Mouse (Mus musculus): ENCODE measurements at regions not wholly inside any gene's neighbourhood (a gene's known extent, or its start where the extent isn't known, plus 50 kb on each side); places are given as distances from the start of the nearest gene placed in this dataset.
"Not testable (repeated sequence)": the region's sequence is repeated elsewhere in the genome, so short reads cannot be mapped to it uniquely, and the experiment has no call there.

DNA sequence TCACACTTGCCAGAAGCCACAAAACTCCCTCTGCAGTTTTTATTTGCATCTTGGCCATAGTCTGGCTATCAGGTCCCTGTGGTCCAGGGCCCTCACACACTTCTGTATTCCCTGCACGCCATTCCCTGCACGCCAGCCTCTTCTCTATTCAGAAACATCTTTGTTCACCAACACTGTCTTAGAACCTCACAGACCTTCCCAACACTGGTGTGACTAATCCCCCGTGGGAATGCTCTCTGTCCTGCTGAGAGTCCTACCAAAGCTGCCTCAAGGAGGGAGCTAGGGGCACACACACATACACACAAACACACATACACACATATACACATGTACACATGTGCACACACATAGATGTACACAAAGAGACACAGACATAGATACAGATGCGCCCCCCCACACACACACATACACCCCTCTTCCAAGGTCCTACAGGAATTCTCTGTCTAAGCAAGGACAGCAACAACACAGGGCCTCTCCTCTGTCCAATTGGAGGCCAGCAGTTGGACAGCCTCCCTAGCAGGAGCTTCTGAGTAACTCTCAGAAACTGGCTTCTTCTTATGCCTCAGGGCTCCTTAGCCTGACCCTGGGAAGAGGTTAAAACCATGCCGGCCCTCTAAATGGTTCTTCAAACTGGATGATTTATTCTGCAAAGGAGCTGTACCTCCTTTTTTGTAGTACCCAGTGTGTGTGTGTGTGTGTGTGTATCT, 179.0 kb upstream of the Afdn start:
- DNase-seq, result no peak
- intact Hi-C loops (cut with DNase I), result no loop called here

DNA sequence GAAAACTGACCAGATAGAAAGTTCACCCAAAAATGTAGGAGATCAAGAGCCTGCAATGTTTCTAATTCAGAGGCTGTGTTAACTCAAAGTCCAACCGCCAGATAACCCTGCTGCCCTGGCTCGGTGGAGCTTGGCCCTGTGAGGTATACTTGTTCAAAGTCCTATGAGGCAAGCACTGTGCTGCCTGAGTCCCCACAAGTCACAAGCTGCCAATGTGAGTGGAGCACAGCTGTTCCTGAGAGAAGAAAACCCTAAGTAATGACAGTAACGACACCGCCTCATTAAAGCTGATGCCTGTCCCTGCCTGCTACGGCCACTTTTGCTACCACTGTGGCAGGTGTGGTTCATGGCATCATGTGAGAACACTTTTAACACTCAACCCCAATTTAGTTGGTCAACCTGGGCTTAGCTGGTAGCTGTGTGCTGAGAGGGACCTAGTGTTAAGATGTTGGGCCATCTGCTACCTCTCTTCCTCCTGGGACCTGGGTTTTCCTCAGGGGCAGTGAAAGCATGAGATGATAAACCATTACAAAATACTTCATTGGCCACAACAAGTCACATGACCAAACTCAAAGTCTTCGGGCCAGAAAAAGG, 178.2 kb upstream of the Afdn start:
- intact Hi-C loops (cut with DNase I), result no loop called here
- DNase-seq, result no peak

DNA sequence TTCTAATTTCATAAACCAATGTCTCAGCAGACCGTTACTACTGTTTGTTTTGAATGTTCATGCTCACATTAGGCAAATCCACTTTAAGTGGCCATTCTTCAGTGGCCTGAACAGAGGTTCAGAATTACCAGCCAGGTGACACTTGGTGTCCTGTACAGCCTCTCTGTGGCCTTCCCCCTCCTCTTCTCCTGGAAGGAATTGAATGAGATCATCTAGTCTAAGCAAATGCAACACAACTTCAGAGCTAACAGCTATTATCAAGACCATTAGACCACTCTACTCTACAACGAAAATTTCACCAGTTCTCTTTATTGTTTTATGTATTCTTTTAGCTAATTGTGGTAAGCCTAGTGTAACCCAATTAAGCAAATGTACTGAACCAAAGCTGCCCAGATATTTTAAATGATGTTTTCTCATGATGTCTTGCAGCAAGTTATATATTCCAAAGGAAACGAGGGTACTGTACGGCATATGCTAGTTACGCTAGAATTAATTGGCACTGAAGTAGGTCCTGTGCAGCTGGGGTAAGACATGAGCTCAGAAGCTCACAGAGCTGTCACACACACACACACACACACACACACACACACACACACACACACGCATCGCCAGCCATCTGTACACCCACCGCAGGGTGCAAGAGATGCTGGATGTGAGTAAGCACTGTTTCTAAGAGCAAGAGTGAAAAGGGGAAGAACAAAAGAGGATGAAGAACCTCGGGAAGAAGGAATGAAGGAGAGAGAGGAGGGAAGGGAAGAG, 176.7 kb upstream of the Afdn start:
- DNase-seq, result no peak
- intact Hi-C loops (cut with DNase I), result no loop called here

DNA sequence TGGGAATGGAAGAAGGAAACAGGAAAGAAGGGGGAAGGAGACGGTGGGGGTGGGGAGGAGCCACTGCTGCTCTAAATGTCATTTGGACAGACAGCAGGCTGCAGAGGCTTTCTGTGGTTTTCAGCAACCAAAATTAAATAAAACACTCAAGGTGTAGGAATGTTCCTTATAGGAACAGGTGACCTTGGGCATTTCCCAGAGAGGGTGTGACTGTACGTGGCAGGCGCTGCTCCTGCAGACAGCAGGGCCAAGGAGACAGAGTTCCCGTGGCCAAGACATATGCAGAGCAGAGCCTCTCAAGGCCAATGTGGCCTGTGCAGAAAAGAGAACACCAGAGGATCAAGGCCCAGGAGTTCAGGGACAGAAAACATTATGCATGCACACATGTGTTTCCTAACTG, 175.9 kb upstream of the Afdn start:
- intact Hi-C loops (cut with DNase I), result no loop called here
- DNase-seq, result no peak

DNA sequence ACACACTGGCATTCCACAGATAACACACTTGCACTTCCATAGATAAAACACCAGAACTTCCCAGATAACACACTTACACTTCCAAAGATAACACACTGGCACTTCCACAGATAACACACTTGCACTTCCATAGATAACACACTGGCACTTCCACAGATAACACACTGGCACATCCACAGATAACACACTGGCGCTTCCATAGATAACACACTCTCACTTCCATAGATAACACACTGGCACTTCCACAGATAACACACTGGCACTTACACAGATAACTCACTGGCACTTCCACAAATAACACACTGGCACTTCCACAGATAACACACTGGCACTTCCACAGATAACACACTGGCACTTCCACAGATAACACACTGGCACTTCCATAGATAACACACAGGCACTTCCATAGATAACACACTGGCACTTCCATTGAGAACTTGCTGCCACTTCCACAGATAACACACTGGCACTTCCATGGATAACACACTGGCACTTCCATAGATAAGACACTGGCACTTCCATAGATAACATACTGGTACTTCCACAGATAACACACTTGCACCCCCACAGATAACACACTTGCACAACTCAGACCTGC, 170.0 kb upstream of the Afdn start:
- DNase-seq; intact Hi-C loops (cut with DNase I): not testable (repeated sequence)

Data from gastrocnemius, postnatal 36 days (tissue).